13 mouse cellular contexts compared by ENCODE assay signal in genomic region chr5:112583304-112583703, GRCm38 (mm10). TPM values are rescaled to one million over a fixed set of nuclear protein-coding genes. Genes with fewer than 3 reads are reported as not detected.
DNase-seq lines count a peak whose midpoint lies in the region; ATAC-seq lines count a peak whose summit lies in the region.
"Had no signal": no experiment of that assay in that cellular context is flagged by ENCODE, and none has a peak within 500 bp of the region (broad histone marks: within the 10 kb centered on the region; RNA-seq: fewer than 3 reads in every experiment).

No protein-coding gene starts in this region.

- H3K9me3 ChIP-seq in heart, embryonic 10.5 days, result no peaks in the 10 kb centered on the region
- no peaks in the 10 kb centered on the region for H3K9me3 ChIP-seq in midbrain, embryonic 11.5 days (ENCODE audit: control insufficient read depth, low read length)
- H3K9me3 ChIP-seq: limb, embryonic 15.5 days; megakaryocyte, embryonic 14.5 days had no signal

- WGBS in heart, embryonic 10.5 days, result 37% methylated on average over 9 of the region's 9 CpGs
- WGBS in midbrain, embryonic 11.5 days, result 25% methylated on average over 9 of the region's 9 CpGs

- 0 out of 2 replicates have a peak, but pooled peaks have one; percentile 16 for ATAC-seq in midbrain, embryonic 11.5 days (ENCODE audit: low FRiP score)

- H3K9ac ChIP-seq in midbrain, embryonic 11.5 days (ENCODE audit: low read length), result no peak overlapping the region
- H3K9ac ChIP-seq: limb, embryonic 15.5 days had no signal

- H3K4me3 ChIP-seq in heart, embryonic 10.5 days, result no peak overlapping the region
- no peak overlapping the region for H3K4me3 ChIP-seq in midbrain, embryonic 11.5 days (ENCODE audit: low read depth, low read length)
- H3K4me3 ChIP-seq: limb, embryonic 15.5 days; megakaryocyte, embryonic 14.5 days had no signal

- H3K4me1 ChIP-seq in heart, embryonic 10.5 days, result peaks cover 18% of the 10 kb centered on the region
- H3K4me1 ChIP-seq in midbrain, embryonic 11.5 days (ENCODE audit: control insufficient read depth, insufficient read depth, low read length), result peaks cover 7% of the 10 kb centered on the region
- H3K4me1 ChIP-seq: limb, embryonic 15.5 days; megakaryocyte, embryonic 14.5 days had no signal

- peaks cover 65% of the 10 kb centered on the region for H3K27me3 ChIP-seq in heart, embryonic 10.5 days (ENCODE audit: insufficient read depth, poor library complexity, severe bottlenecking)
- peaks cover 3% of the 10 kb centered on the region; the same call in 1 of the 2 replicates for H3K27me3 ChIP-seq in midbrain, embryonic 11.5 days (ENCODE audit: control insufficient read depth, insufficient read depth, low read length)

- H3K4me2 ChIP-seq in midbrain, embryonic 11.5 days, result no peak overlapping the region
- H3K4me2 ChIP-seq: limb, embryonic 15.5 days had no signal

- DNase-seq in heart, embryonic 10.5 days (ENCODE audit: low spot score), result peak; percentile 78
- DNase-seq in heart, adult 9 months (ENCODE audit: low spot score in 2 of 2), result no peak
- peak; percentile 57 for DNase-seq in R1 (ENCODE audit: low read depth, low spot score)
- DNase-seq in forelimb bud, embryonic 11.5 days (ENCODE audit: low read depth, low spot score), result peak; percentile 68
- DNase-seq in midbrain, embryonic 11.5 days (ENCODE audit: low spot score, missing footprints), result peak; percentile 84
- no peak for DNase-seq in urinary bladder, postnatal 14 days (ENCODE audit: low spot score)
- DNase-seq in left cerebral cortex, adult 18-20 months (ENCODE audit: low spot score in 2 of 2), result no peak
- no peak for DNase-seq in frontal cortex, adult 2 months (ENCODE audit: extremely low spot score in 1 of 2, low spot score in 1 of 2)
- DNase-seq: cerebellum, postnatal 14 days; kidney, postnatal 36 days had no signal

- H3K27ac ChIP-seq in heart, embryonic 10.5 days, result peak overlapping the region; percentile 80
- H3K27ac ChIP-seq in midbrain, embryonic 11.5 days (ENCODE audit: low read depth, low read length), result no peak overlapping the region
- H3K27ac ChIP-seq: limb, embryonic 15.5 days had no signal

- H3K36me3 ChIP-seq in heart, embryonic 10.5 days, result no peaks in the 10 kb centered on the region
- H3K36me3 ChIP-seq in midbrain, embryonic 11.5 days (ENCODE audit: control insufficient read depth, insufficient read depth, low read length), result no peaks in the 10 kb centered on the region
- H3K36me3 ChIP-seq: limb, embryonic 15.5 days had no signal

RNA-seq across cellular contexts. Expression of gene Sez6l, which starts 6.3 kb away (rescaled TPM):
- polyA plus RNA-seq in heart, embryonic 10.5 days (2016; fragmentation: Nextera tagmentation; extraction: Ambion mirVana), result 0.16 and 0.63 TPM in 2 replicates
- 2.6 TPM in 2 replicates for polyA plus RNA-seq in midbrain, embryonic 11.5 days (2014; fragmentation: Nextera tagmentation; extraction: Ambion mirVana)
- total RNA-seq in left cerebral cortex, adult 18-20 months (2021), result 100 to 1,000 TPM; 141 to 148 TPM
- 82.2 and 82.5 TPM in 2 replicates for polyA plus RNA-seq in frontal cortex, adult 2 months (2012; rRNA removed)
- total RNA-seq: MEL had no signal

Comparison
In these comparisons a context has a peak if more than half of its experiments do, and no peak if none do; other contexts are left out.
1. DNase-seq: peak in heart, embryonic 10.5 days (single experiment), R1 (single experiment), forelimb bud, embryonic 11.5 days (single experiment) and midbrain, embryonic 11.5 days (single experiment); none in heart, adult 9 months (0 of 2), urinary bladder, postnatal 14 days (single experiment), left cerebral cortex, adult 18-20 months (0 of 2) and frontal cortex, adult 2 months (0 of 2).
2. RNA of gene Sez6l, which starts 6.3 kb away (polyA plus RNA-seq): 82.2 to 82.5 TPM in frontal cortex, adult 2 months; 2.6 TPM in midbrain, embryonic 11.5 days and 0.16 to 0.63 TPM in heart, embryonic 10.5 days; every median in the first group is over 10 times any median in the second.